Mouse (Mus musculus) testis, adult 2 months (tissue): ENCODE data around the gene Tas2r108.

Experiments
- CTCF ChIP-seq: fragments of 200-500 bp; IDR thresholded peaks from 2 replicates; pipeline ENCODE4 v1.5.1; 2012; ENCODE audit warnings: low read depth, mild to moderate bottlenecking, inconsistent platforms, low read length, moderate library complexity; ENCODE audit not compliant: control insufficient read depth, insufficient read depth, insufficient replicate concordance
- POLR2A ChIP-seq: fragments of 200-500 bp; IDR thresholded peaks from 2 replicates; pipeline ENCODE4 v1.6.1; 2012; ENCODE audit warnings: low read depth, mild to moderate bottlenecking, inconsistent platforms, low read length, moderate library complexity; ENCODE audit not compliant: control insufficient read depth

DNA sequence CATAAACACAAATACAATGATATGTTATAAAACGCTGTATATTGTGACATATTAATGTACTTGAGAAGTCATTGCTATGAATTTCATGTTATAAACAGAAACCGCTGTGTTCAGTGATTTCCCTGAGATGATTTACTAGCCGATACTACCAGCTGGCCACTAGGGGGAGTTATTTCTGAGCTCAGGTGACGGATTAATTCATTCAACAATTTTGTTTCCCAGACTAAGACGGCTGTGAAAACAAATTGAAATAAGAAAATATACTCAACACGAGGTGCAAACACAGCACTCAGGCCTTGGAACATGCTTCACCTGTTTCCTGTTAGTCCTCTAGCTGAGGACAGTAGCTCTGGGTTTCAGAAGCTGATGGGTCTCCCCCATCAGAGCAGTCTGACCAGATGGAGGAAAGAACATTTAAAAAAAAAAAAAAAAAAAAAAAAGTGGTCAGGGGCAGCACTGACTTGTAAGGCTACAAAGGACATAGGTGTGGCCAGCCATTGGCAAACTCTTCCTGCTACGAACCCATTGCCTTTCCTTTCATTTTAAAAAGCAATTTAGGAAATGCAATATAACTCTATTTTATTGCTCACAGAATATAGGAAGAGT lies 38.8 kb upstream of the Tas2r108 start:
- TF ChIP-seq CTCF (no peak), POLR2A (no peak)
